Mouse (Mus musculus): ENCODE results near the gene Cabp1. TPM values are rescaled to one million over a fixed set of nuclear protein-coding genes. Genes with fewer than 3 reads are reported as not detected.

Cabp1 gene
- polyA plus RNA-seq, 1 experiment from 2014 or later = 5.0 TPM

DNA sequence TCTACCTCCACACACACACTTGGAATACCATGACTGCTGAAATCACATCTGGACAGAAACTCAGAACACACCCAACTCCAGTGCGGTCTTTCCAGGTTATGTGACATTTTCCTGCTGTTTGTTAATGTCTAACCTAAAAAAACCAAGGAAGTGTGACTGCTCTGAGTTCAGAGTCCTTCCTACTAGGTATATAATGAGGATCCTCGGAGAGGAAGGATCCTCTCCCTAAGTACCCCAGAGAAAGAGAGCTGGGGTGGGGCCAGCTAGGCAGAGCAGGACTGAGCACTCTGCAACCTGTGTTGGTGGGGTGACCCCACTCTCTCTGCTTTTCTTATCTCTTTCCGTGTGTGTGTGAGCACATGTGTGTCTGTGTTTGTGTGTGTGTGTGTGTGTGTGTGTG is 46.8 kb downstream of the Cabp1 start:
- Histone ChIP-seq H3K4me3 (ENCODE audit: low read depth, low read length) (no peak overlapping the region), H3K4me1 (replicated peaks; ENCODE audit: control insufficient read depth, insufficient read depth, low read length) (no peaks in the 10 kb centered on the region), H3K4me2 (replicated peaks; ENCODE audit: low read depth, low read length) (no peak overlapping the region), H3K27ac (ENCODE audit: low read depth, low read length) (no peak overlapping the region), H3K9me3 (ENCODE audit: control insufficient read depth, low read length) (no peaks in the 10 kb centered on the region), H3K9ac (ENCODE audit: low read depth, low read length) (no peak overlapping the region), H3K36me3 (ENCODE audit: control insufficient read depth, insufficient read depth, low read length) (peaks cover 18% of the 10 kb centered on the region), H3K27me3 (ENCODE audit: control insufficient read depth, insufficient read depth, low read length) (no peaks in the 10 kb centered on the region)
- DNase-seq (ENCODE audit: low spot score) (no peak), ATAC-seq (ENCODE audit: low FRiP score) (no peak)
- 87% methylated on average over 3 of the region's 3 CpGs for WGBS

DNA sequence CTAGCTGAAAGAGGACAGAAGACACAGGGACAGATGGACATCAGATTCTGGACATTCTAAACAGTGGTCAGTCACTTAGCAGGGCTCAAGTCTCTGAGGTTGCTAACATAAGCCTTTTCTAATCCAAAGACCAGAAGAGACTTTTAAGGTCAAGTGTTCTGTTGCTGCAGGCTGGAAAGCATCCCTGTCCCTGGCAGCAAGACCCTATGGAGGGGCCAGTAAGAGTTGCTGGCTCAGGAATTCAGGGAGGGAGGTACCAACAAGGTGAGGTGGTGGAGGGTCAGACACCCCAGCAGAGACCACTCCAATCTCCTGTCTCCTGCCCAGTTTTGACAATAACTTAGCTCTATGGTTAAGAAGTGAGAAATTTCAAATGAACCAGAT is 47.4 kb downstream of the Cabp1 start:
- DNase-seq (ENCODE audit: low spot score) (no peak), ATAC-seq (ENCODE audit: low FRiP score) (no peak)
- Histone ChIP-seq H3K9me3 (ENCODE audit: control insufficient read depth, low read length) (no peaks in the 10 kb centered on the region), H3K4me1 (replicated peaks; ENCODE audit: control insufficient read depth, insufficient read depth, low read length) (no peaks in the 10 kb centered on the region), H3K27ac (ENCODE audit: low read depth, low read length) (no peak overlapping the region), H3K27me3 (ENCODE audit: control insufficient read depth, insufficient read depth, low read length) (no peaks in the 10 kb centered on the region), H3K36me3 (ENCODE audit: control insufficient read depth, insufficient read depth, low read length) (peaks cover 18% of the 10 kb centered on the region), H3K4me2 (replicated peaks; ENCODE audit: low read depth, low read length) (no peak overlapping the region), H3K9ac (ENCODE audit: low read depth, low read length) (no peak overlapping the region), H3K4me3 (ENCODE audit: low read depth, low read length) (no peak overlapping the region)

DNA sequence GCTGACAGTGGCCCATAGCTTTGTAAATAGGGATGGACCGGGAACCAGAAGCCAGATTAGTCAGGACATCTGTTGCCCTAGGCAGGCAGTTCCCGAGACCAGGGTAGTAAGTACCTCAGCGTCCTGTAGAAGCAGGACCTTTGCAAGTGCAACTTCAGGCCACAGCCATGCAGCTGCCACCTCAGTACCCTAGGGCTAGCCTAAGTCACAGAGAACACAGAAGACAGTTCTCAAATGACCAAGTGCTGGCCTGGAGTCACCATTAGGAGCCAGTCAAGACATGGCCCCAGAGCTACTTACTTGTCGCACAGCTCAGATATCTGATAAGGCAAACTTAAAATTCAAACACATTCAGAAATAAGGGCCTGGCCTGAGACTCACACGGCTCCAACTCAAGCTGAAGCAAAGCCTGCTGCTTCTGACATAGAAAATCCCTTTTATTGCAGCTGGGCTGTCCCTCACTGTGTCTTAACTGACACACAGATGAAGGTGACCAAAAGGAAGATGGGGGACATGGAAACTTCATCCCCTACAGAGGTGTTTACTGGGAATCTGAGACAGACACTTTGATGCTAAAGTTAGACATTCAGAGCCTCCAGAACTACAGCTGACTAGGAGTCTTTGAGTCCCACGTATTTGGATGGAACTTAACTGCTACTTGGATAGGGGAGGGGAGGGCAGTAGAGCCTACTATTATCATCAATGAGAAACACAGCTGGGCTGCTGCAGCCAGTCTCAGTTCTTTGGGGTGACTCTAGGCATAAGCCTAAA is 48.0 kb downstream of the Cabp1 start:
- DNase-seq (ENCODE audit: low spot score) (no peak), ATAC-seq (ENCODE audit: low FRiP score) (no peak)
- Histone ChIP-seq H3K36me3 (ENCODE audit: control insufficient read depth, insufficient read depth, low read length) (peaks cover 18% of the 10 kb centered on the region), H3K9me3 (ENCODE audit: control insufficient read depth, low read length) (no peaks in the 10 kb centered on the region), H3K4me1 (replicated peaks; ENCODE audit: control insufficient read depth, insufficient read depth, low read length) (no peaks in the 10 kb centered on the region), H3K9ac (ENCODE audit: low read depth, low read length) (no peak overlapping the region), H3K4me2 (replicated peaks; ENCODE audit: low read depth, low read length) (no peak overlapping the region), H3K27ac (ENCODE audit: low read depth, low read length) (no peak overlapping the region), H3K4me3 (ENCODE audit: low read depth, low read length) (no peak overlapping the region), H3K27me3 (ENCODE audit: control insufficient read depth, insufficient read depth, low read length) (no peaks in the 10 kb centered on the region)
- WGBS = 87% methylated on average over 6 of the region's 6 CpGs

DNA sequence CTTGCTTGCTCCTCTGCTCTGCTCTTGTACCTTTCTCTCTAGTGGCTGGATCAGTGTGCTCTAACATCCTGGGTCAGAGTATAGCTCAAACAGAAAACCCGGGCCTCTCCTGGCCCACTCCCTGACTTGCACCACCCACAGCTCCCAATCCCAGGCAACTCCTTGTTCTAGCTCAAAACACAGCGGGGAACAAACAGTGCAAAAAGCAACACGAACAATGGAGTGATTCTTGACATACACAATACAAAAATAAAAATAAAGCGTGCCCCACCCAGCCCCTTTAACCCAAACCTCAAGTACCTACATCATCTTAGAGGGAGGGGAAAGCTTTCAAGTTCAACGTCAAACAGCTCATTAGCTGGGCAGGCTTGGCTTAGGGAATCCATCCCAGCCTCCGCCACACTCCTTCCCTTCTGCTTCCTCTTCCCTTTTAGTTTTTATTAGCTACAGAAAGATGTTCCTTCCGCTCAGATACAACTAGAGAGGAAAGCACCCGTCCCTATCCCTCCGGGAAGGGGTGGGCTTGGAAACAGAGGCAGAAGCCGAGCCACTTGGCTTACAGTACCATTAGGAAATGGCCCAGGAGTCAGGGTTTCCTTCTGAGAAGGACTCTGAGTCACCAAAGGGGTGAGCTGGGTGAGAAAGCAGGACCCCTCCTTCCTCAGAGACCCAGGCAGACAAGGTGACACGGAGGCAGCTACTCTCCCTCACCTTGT is 48.8 kb downstream of the Cabp1 start:
- Histone ChIP-seq H3K4me3 (ENCODE audit: low read depth, low read length) (no peak overlapping the region), H3K4me1 (replicated peaks; ENCODE audit: control insufficient read depth, insufficient read depth, low read length) (no peaks in the 10 kb centered on the region), H3K4me2 (replicated peaks; ENCODE audit: low read depth, low read length) (no peak overlapping the region), H3K36me3 (ENCODE audit: control insufficient read depth, insufficient read depth, low read length) (peaks cover 16% of the 10 kb centered on the region), H3K27me3 (ENCODE audit: control insufficient read depth, insufficient read depth, low read length) (no peaks in the 10 kb centered on the region), H3K9me3 (ENCODE audit: control insufficient read depth, low read length) (no peaks in the 10 kb centered on the region), H3K9ac (ENCODE audit: low read depth, low read length) (no peak overlapping the region), H3K27ac (ENCODE audit: low read depth, low read length) (no peak overlapping the region)
- ATAC-seq (ENCODE audit: low FRiP score) (no peak), DNase-seq (ENCODE audit: low spot score) (no peak)
- 78% methylated on average over 11 of the region's 11 CpGs for WGBS

DNA sequence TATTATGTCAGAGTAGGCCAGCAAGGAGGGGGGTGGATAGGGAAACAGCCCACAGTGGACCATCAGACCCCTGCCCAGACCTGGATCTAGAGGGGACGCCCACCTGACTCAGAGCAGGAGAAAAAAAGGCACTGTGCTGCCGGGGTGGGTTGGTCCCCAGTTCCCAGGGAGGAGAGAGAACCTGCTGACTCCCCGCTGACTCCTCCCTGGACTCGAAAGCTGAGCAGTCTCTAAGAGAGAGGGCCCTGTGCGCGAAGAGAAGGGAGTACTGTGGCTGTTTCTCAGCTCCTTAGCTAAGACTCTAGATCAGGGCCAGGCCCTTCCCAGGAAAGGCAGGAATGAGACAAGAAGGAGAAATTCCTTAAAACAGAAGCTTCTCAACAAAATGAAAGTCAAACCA is 49.7 kb downstream of the Cabp1 start:
- Histone ChIP-seq H3K4me3 (ENCODE audit: low read depth, low read length) (no peak overlapping the region), H3K9ac (ENCODE audit: low read depth, low read length) (no peak overlapping the region), H3K4me2 (replicated peaks; ENCODE audit: low read depth, low read length) (no peak overlapping the region), H3K36me3 (ENCODE audit: control insufficient read depth, insufficient read depth, low read length) (peaks cover 7% of the 10 kb centered on the region), H3K27me3 (ENCODE audit: control insufficient read depth, insufficient read depth, low read length) (no peaks in the 10 kb centered on the region), H3K4me1 (replicated peaks; ENCODE audit: control insufficient read depth, insufficient read depth, low read length) (no peaks in the 10 kb centered on the region), H3K9me3 (ENCODE audit: control insufficient read depth, low read length) (no peaks in the 10 kb centered on the region), H3K27ac (ENCODE audit: low read depth, low read length) (no peak overlapping the region)
- no peak for DNase-seq (ENCODE audit: low spot score)
- WGBS = 77% methylated on average over 6 of the region's 6 CpGs
- no peak for ATAC-seq (ENCODE audit: low FRiP score)

DNA sequence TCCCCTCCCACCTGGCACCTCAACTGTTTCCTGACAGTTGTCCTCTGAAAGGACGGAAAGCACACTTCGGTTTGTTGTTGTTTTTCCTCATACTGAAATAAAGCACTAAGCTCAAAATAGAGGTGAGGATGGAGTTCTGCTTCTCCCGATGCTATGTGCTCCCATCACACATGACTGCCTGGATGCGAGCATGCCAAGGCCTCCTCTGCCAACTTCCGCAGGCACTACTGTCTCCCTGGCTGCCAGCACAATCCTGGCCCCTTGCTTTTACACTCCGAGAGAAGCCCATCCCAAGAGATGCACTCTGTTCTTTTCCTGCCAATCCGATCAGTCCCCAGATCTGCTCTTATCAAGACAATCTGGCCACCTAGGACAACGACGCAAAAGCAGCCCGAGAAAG is 50.6 kb downstream of the Cabp1 start:
- Histone ChIP-seq H3K36me3 (ENCODE audit: control insufficient read depth, insufficient read depth, low read length) (0 out of 2 replicates have a peak, but pooled peaks cover 3% of the 10 kb centered on the region), H3K4me3 (ENCODE audit: low read depth, low read length) (no peak overlapping the region), H3K9me3 (ENCODE audit: control insufficient read depth, low read length) (no peaks in the 10 kb centered on the region), H3K27ac (ENCODE audit: low read depth, low read length) (no peak overlapping the region), H3K4me2 (replicated peaks; ENCODE audit: low read depth, low read length) (no peak overlapping the region), H3K27me3 (ENCODE audit: control insufficient read depth, insufficient read depth, low read length) (no peaks in the 10 kb centered on the region), H3K9ac (ENCODE audit: low read depth, low read length) (no peak overlapping the region), H3K4me1 (replicated peaks; ENCODE audit: control insufficient read depth, insufficient read depth, low read length) (no peaks in the 10 kb centered on the region)
- no peak for ATAC-seq (ENCODE audit: low FRiP score)
- WGBS = 88% methylated on average over 10 of the region's 10 CpGs
- DNase-seq (ENCODE audit: low spot score) = no peak

DNA sequence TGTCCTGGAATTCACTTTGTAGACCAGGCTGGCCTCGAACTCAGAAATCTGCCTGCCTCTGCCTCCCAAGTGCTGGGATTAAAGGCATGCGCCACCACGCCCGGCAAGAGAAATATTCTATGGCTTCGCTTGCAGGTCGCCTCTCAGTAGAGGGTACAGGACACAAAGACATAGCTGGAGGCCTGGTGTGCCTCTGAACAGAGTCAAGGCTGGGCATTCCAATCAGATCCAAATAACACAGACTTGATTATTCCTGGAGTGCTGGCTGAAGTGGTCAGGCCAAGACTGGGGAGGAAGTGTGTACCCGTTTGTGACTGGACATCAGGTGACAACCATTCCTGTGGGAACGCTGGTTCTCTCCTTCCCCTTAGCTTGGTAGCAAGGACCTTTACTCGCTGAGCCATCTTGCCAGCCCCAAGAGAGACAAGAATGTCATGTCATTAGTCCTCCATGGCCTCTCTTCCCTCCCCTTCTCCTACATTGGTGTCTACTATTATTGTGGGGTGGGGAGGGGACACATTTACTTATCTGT is 51.9 kb downstream of the Cabp1 start:
- no peak overlapping the region for H3K4me2 ChIP-seq (replicated peaks; ENCODE audit: low read depth, low read length)
- no peak overlapping the region for H3K27ac ChIP-seq (ENCODE audit: low read depth, low read length)
- 0 out of 2 replicates have a peak, but pooled peaks cover 3% of the 10 kb centered on the region for H3K36me3 ChIP-seq (ENCODE audit: control insufficient read depth, insufficient read depth, low read length)
- no peak overlapping the region for H3K4me3 ChIP-seq (ENCODE audit: low read depth, low read length)
- no peak for DNase-seq (ENCODE audit: low spot score)
- no peaks in the 10 kb centered on the region for H3K27me3 ChIP-seq (ENCODE audit: control insufficient read depth, insufficient read depth, low read length)
- ATAC-seq (ENCODE audit: low FRiP score) = no peak
- H3K4me1 ChIP-seq (replicated peaks; ENCODE audit: control insufficient read depth, insufficient read depth, low read length) = no peaks in the 10 kb centered on the region
- H3K9ac ChIP-seq (ENCODE audit: low read depth, low read length) = no peak overlapping the region
- H3K9me3 ChIP-seq (ENCODE audit: control insufficient read depth, low read length) = no peaks in the 10 kb centered on the region
- WGBS = 88% methylated on average over 9 of the region's 9 CpGs

DNA sequence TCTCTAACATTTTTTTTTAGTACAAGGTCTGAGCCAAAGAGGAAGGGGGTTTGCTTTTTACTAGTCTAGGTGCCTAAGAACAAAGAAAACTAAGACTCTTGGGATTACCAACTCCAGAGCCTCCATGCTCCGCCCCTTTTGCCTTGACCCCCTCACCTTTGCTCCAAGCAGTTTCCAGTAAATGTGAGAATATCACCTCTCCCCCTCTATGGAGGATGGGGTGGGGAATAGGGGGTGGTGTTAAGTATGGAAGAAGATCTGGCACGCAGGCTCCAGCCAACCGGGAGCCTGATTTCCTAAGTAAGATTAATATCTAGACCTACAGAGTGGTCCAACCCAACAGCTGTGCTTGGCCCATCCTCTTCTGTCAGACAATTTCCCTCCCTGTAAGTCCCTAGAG is 53.5 kb downstream of the Cabp1 start:
- H3K4me3 ChIP-seq (ENCODE audit: low read depth, low read length) = no peak overlapping the region
- 71% methylated on average over 3 of the region's 3 CpGs for WGBS
- H3K27me3 ChIP-seq (ENCODE audit: control insufficient read depth, insufficient read depth, low read length) = no peaks in the 10 kb centered on the region
- DNase-seq (ENCODE audit: low spot score) (no peak), ATAC-seq (ENCODE audit: low FRiP score) (no peak)
- H3K9ac ChIP-seq (ENCODE audit: low read depth, low read length) = no peak overlapping the region
- H3K4me2 ChIP-seq (replicated peaks; ENCODE audit: low read depth, low read length) = no peak overlapping the region
- no peak overlapping the region for H3K27ac ChIP-seq (ENCODE audit: low read depth, low read length)
- no peaks in the 10 kb centered on the region for H3K4me1 ChIP-seq (replicated peaks; ENCODE audit: control insufficient read depth, insufficient read depth, low read length)
- H3K36me3 ChIP-seq (ENCODE audit: control insufficient read depth, insufficient read depth, low read length) = no peaks in the 10 kb centered on the region
- no peaks in the 10 kb centered on the region for H3K9me3 ChIP-seq (ENCODE audit: control insufficient read depth, low read length)

DNA sequence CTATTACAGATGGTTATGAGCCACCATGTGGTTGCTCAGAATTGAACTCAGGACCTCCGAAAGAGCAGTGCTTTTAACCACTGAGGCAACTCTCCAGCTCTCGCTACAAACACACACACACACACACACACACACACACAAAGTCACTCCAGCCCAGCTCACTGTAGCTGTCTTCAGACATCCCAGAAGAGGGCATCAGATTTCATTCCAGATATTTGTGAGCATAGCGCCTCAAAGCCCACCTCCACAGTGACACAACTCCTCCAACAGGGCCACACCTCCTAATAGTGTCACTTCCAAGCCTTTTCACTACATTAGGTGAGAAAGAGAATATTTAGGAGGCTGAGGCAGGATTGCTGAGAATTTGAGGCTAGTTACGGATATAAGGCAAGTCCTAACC is 55.1 kb downstream of the Cabp1 start:
- H3K4me2 ChIP-seq (replicated peaks; ENCODE audit: low read depth, low read length) = no peak overlapping the region
- WGBS = 75% methylated on average over 4 of the region's 4 CpGs
- no peaks in the 10 kb centered on the region for H3K4me1 ChIP-seq (replicated peaks; ENCODE audit: control insufficient read depth, insufficient read depth, low read length)
- no peaks in the 10 kb centered on the region for H3K9me3 ChIP-seq (ENCODE audit: control insufficient read depth, low read length)
- DNase-seq (ENCODE audit: low spot score) (no peak), ATAC-seq (ENCODE audit: low FRiP score) (no peak)
- no peak overlapping the region for H3K27ac ChIP-seq (ENCODE audit: low read depth, low read length)
- H3K27me3 ChIP-seq (ENCODE audit: control insufficient read depth, insufficient read depth, low read length) = no peaks in the 10 kb centered on the region
- H3K9ac ChIP-seq (ENCODE audit: low read depth, low read length) = no peak overlapping the region
- H3K4me3 ChIP-seq (ENCODE audit: low read depth, low read length) = no peak overlapping the region
- no peaks in the 10 kb centered on the region for H3K36me3 ChIP-seq (ENCODE audit: control insufficient read depth, insufficient read depth, low read length)

All from hindbrain, embryonic 11.5 days (tissue).